Mouse (Mus musculus) neural tube, embryonic 15.5 days (tissue): ENCODE results near the gene Gm13289. TPM values are rescaled to one million over a fixed set of nuclear protein-coding genes. Genes with fewer than 3 reads are reported as not detected.
"Not testable (repeated sequence)": the region's sequence is repeated elsewhere in the genome, so short reads cannot be mapped to it uniquely, and the experiment has no call there.

Experiments
- ATAC-seq: fragments of 200-750 bp; cut with Nextera tagmentation; 2 replicates; pipeline ENCODE4 v1.8.0; 2017; ENCODE audit warnings: mild to moderate bottlenecking, moderate TSS enrichment, moderate library complexity; ENCODE audit not compliant: low FRiP score
- H3K27ac ChIP-seq: fragments of 300-500 bp; sonication (generic); replicated peaks from 2 replicates; pipeline ENCODE4 v1.5.1; 2015; ENCODE audit warnings: mild to moderate bottlenecking, inconsistent platforms
- H3K27me3 ChIP-seq: fragments of 300-500 bp; sonication (generic); replicated peaks from 2 replicates; pipeline ENCODE4 v1.6.1; 2015; ENCODE audit warnings: inconsistent platforms
- H3K36me3 ChIP-seq: fragments of 300-500 bp; sonication (generic); 2 replicates; pipeline ENCODE4 v1.6.1; 2015; ENCODE audit warnings: inconsistent platforms
- H3K4me1 ChIP-seq: fragments of 300-500 bp; sonication (generic); 2 replicates; pipeline ENCODE4 v1.6.1; 2015; ENCODE audit warnings: inconsistent platforms
- H3K4me2 ChIP-seq: fragments of 300-500 bp; sonication (generic); 2 replicates; pipeline ENCODE4 v1.6.1; 2015; ENCODE audit warnings: inconsistent platforms, mild to moderate bottlenecking, moderate library complexity
- H3K4me3 ChIP-seq: fragments of 300-500 bp; sonication (generic); replicated peaks from 2 replicates; pipeline ENCODE4 v1.5.1; 2015; ENCODE audit warnings: mild to moderate bottlenecking, inconsistent platforms
- H3K9ac ChIP-seq: fragments of 300-500 bp; sonication (generic); replicated peaks from 2 replicates; pipeline ENCODE4 v1.6.1; 2015; ENCODE audit warnings: mild to moderate bottlenecking, inconsistent platforms
- H3K9me3 ChIP-seq: fragments of 300-500 bp; sonication (generic); replicated peaks from 2 replicates; pipeline ENCODE4 v1.6.1; 2016; ENCODE audit warnings: inconsistent platforms
- WGBS: fragments of 180-500 bp; shearing (Covaris S2); methylation state at CpG from one replicate; pipeline ENCODE4 v1.1.7; 2015; ENCODE audit warnings: mixed read lengths; 5-methylcytosine and 5-hydroxymethylcytosine counted together
- polyA plus RNA-seq: library from polyadenylated mRNA; unstranded; fragments of >200 nt; fragmentation: Nextera tagmentation; extraction: Ambion mirVana; gene quantifications from 2 replicates; pipeline ENCODE4 v1.2.1, GENCODE M21; 2015

Gene Gm13289
- not detected in 2 replicates for polyA plus RNA-seq

DNA sequence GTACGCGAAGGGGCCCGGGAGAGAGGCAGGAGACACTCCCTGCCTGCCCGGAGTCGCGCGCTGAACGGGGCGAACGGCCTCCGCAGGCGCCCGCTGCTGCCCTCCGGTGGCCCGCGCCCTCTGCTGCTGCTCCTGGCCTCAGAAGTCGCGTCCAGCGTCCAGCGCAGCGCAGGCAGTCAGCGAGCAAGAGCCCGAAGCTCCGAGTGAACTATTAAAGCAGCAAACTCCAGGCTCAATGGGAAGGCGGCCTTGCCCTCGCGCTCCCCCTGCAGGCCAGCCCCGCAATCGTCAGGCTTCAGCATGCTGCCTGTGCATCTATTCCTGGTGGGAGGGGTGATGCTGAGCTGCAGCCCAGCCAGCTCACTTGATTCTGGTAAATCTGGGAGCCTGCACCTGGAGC, at the start of gene Gm13289:
Gm13289 (plus strand) TSS at position 301 of the 400 bp plus-strand sequence.
- H3K9me3 ChIP-seq, H3K4me1 ChIP-seq, ATAC-seq, H3K36me3 ChIP-seq, H3K4me3 ChIP-seq, H3K9ac ChIP-seq, H3K4me2 ChIP-seq, H3K27ac ChIP-seq, H3K27me3 ChIP-seq: not testable (repeated sequence)
- no CpG with 5 or more reads among the region's 29 CpGs for WGBS

GRCm38 (mm10) chr4:88727324-88727723, 49.4 kb upstream of the Gm13289 start:
- Histone ChIP-seq H3K4me3 (no peak overlapping the region), H3K4me1 (no peaks in the 10 kb centered on the region), H3K9ac (no peak overlapping the region), H3K36me3 (no peaks in the 10 kb centered on the region), H3K4me2 (no peak overlapping the region), H3K27me3 (no peaks in the 10 kb centered on the region), H3K9me3 (no peaks in the 10 kb centered on the region), H3K27ac (no peak overlapping the region)
- ATAC-seq: no peak
- 3% methylated on average over 1 of the region's 1 CpGs for WGBS

GRCm38 (mm10) chr4:88738480-88738879, 38.2 kb upstream of the Gm13289 start:
- no peaks in the 10 kb centered on the region for H3K9me3 ChIP-seq
- H3K9ac ChIP-seq: no peak overlapping the region
- H3K4me3 ChIP-seq: no peak overlapping the region
- 3% methylated on average over 2 of the region's 2 CpGs for WGBS
- no peaks in the 10 kb centered on the region for H3K27me3 ChIP-seq
- no peak overlapping the region for H3K4me2 ChIP-seq
- no peaks in the 10 kb centered on the region for H3K36me3 ChIP-seq
- H3K4me1 ChIP-seq: no peaks in the 10 kb centered on the region
- no peak overlapping the region for H3K27ac ChIP-seq
- ATAC-seq: no peak

GRCm38 (mm10) chr4:88739036-88739435, 37.7 kb upstream of the Gm13289 start:
- no peak overlapping the region for H3K27ac ChIP-seq
- no peaks in the 10 kb centered on the region for H3K4me1 ChIP-seq
- no peak overlapping the region for H3K4me3 ChIP-seq
- no peak overlapping the region for H3K9ac ChIP-seq
- H3K27me3 ChIP-seq: no peaks in the 10 kb centered on the region
- H3K36me3 ChIP-seq: no peaks in the 10 kb centered on the region
- no peak overlapping the region for H3K4me2 ChIP-seq
- ATAC-seq: no peak
- 94% methylated on average over 6 of the region's 6 CpGs for WGBS
- H3K9me3 ChIP-seq: no peaks in the 10 kb centered on the region

- Histone ChIP-seq H3K4me3 (no peak overlapping the region), H3K4me2 (no peak overlapping the region), H3K36me3 (no peaks in the 10 kb centered on the region), H3K27ac (no peak overlapping the region), H3K9ac (no peak overlapping the region), H3K9me3 (no peaks in the 10 kb centered on the region), H3K27me3 (no peaks in the 10 kb centered on the region), H3K4me1 (no peaks in the 10 kb centered on the region)
- ATAC-seq: no peak
- WGBS: 92% methylated on average over 4 of the region's 4 CpGs
Measured at GRCm38 (mm10) chr4:88741426-88741825, 35.3 kb upstream of the Gm13289 start.

DNA sequence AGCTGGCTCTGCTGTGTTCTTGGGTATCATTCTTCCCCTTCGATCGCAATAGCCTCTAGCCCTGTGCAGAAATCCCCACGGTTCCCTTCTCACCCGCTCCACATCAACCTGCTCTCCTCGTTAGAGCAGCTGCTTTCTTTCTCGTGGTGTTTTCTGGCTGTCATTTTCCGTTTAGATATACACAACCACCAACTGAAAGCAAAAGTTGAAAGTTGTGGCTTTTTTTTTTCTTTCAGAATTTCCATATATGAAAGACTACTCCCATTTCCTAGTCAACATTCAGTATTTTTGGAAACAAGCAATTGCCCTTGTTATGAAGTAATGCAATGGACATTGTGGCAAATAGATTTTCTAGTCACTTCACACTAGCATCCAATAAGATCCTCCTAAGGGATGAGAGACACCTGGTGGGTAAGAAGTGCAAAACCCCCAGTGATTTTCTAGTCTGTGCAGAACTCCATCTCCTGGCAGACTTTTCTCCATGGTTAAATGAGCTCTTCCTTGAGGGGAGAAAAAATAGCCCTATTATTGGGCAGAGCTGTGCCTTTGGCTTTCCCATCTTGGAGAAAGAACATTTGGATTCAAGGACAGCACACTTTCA, 33.9 kb upstream of the Gm13289 start:
- H3K36me3 ChIP-seq: no peaks in the 10 kb centered on the region
- no peaks in the 10 kb centered on the region for H3K27me3 ChIP-seq
- no peak overlapping the region for H3K4me2 ChIP-seq
- WGBS: 79% methylated on average over 7 of the region's 7 CpGs
- H3K27ac ChIP-seq: no peak overlapping the region
- H3K4me3 ChIP-seq: no peak overlapping the region
- H3K9ac ChIP-seq: no peak overlapping the region
- no peaks in the 10 kb centered on the region for H3K9me3 ChIP-seq
- ATAC-seq: no peak
- H3K4me1 ChIP-seq: no peaks in the 10 kb centered on the region

DNA sequence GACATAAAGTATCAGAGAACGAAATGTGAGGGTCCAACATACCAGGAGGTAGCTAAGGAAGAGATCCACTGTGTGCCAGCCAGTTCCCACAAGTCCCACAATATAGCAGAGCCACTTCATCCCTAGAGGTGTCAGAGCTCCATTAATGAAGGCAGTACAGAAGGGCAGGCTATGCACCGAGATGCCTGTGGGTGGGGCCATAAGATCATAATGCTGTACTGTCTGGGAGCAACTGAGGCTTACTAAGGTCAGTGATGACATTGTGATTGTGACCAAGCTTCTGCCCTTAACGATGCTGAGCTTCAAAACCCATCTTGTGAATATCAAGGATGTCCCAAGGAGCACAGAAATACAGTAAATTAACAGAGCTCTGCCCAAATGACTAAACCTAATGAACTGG, 32.5 kb upstream of the Gm13289 start:
- no peak for ATAC-seq
- 70% methylated on average over 3 of the region's 3 CpGs for WGBS

GRCm38 (mm10) chr4:88749926-88750325, 26.8 kb upstream of the Gm13289 start:
- no peak for ATAC-seq
- no peak overlapping the region for H3K4me3 ChIP-seq
- no peak overlapping the region for H3K9ac ChIP-seq
- WGBS: 69% methylated on average over 6 of the region's 6 CpGs
- H3K4me1 ChIP-seq: no peaks in the 10 kb centered on the region
- H3K27ac ChIP-seq: no peak overlapping the region
- no peaks in the 10 kb centered on the region for H3K9me3 ChIP-seq
- H3K27me3 ChIP-seq: no peaks in the 10 kb centered on the region
- no peak overlapping the region for H3K4me2 ChIP-seq
- H3K36me3 ChIP-seq: no peaks in the 10 kb centered on the region

More for the DNA sequence above, 32.5 kb upstream of the Gm13289 start:
- no peaks in the 10 kb centered on the region for H3K4me1 ChIP-seq
- H3K4me2 ChIP-seq: no peak overlapping the region
- H3K4me3 ChIP-seq: no peak overlapping the region
- no peaks in the 10 kb centered on the region for H3K27me3 ChIP-seq
- H3K36me3 ChIP-seq: no peaks in the 10 kb centered on the region
- no peak overlapping the region for H3K27ac ChIP-seq
- no peak overlapping the region for H3K9ac ChIP-seq
- H3K9me3 ChIP-seq: no peaks in the 10 kb centered on the region

- not testable (repeated sequence) for H3K9me3 ChIP-seq, H3K4me1 ChIP-seq, H3K4me2 ChIP-seq, H3K27me3 ChIP-seq, H3K27ac ChIP-seq, H3K36me3 ChIP-seq, H3K9ac ChIP-seq, ATAC-seq, H3K4me3 ChIP-seq
- WGBS: 82% methylated on average over 15 of the region's 15 CpGs
Measured at GRCm38 (mm10) chr4:88754818-88755340, 21.8 kb upstream of the Gm13289 start, which contains the start of gene Gm13271. Gene Gm13271, plus strand, starts transcription at chr4:88754868.

GRCm38 (mm10) chr4:88756581-88757513, 19.9 kb upstream of the Gm13289 start:
- Histone ChIP-seq H3K27ac (peak overlapping the region; percentile 74), H3K4me3 (peak overlapping the region; percentile 47), H3K4me2 (peak overlapping the region; percentile 68), H3K9ac (peak overlapping the region; percentile 33)
- not testable (repeated sequence) for H3K9me3 ChIP-seq, ATAC-seq, H3K4me1 ChIP-seq, H3K27me3 ChIP-seq, H3K36me3 ChIP-seq
- 12% methylated on average over 29 of the region's 31 CpGs for WGBS

DNA sequence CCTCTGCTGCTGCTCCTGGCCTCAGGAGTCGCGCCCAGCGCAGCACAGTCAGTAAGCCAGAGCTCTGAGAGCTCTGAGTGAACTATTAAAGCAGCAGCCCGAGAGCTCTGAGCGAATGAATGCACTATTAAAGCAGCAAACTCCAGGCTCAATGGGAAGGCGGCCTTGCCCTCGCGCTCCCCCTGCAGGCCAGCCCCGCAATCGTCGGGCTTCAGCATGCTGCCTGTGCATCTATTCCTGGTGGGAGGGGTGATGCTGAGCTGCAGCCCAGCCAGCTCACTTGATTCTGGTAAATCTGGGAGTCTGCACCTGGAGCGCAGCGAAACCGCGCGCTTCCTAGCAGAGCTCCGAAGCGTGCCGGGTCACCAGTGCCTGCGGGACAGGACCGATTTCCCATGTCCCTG, 19.1 kb upstream of the Gm13289 start:
- 2% methylated on average over 20 of the region's 21 CpGs for WGBS
- ATAC-seq: peak; percentile 100
- H3K4me1 ChIP-seq: not testable (repeated sequence)

GRCm38 (mm10) chr4:88758751-88759150, 18.0 kb upstream of the Gm13289 start:
- H3K27ac ChIP-seq, H3K4me3 ChIP-seq, H3K27me3 ChIP-seq, H3K4me2 ChIP-seq, H3K4me1 ChIP-seq, H3K36me3 ChIP-seq, H3K9me3 ChIP-seq, H3K9ac ChIP-seq, ATAC-seq: not testable (repeated sequence)
- 89% methylated on average over 9 of the region's 9 CpGs for WGBS

More for the DNA sequence above, 19.1 kb upstream of the Gm13289 start:
- H3K9me3 ChIP-seq, H3K36me3 ChIP-seq, H3K27me3 ChIP-seq: not testable (repeated sequence)
- H3K4me2 ChIP-seq: peak overlapping the region; percentile 68
- H3K9ac ChIP-seq: peak overlapping the region; percentile 33
- H3K27ac ChIP-seq: peak overlapping the region; percentile 74
- peak overlapping the region; percentile 47 for H3K4me3 ChIP-seq
